Mouse (Mus musculus) bone marrow macrophage, adult 2 months (primary cell): ENCODE results near the gene Med26. TPM values are rescaled to one million over a fixed set of nuclear protein-coding genes. Genes with fewer than 3 reads are reported as not detected.

Experiments used
- H3K27ac ChIP-seq: 2 replicates; pipeline ENCODE4 v1.5.1; 2012; ENCODE audit warnings: low read depth, low read length; ENCODE audit not compliant: insufficient read depth
- H3K4me1 ChIP-seq: 2 replicates; pipeline ENCODE4 v1.6.1; 2012; ENCODE audit warnings: low read length; ENCODE audit not compliant: control insufficient read depth, insufficient read depth
- H3K4me3 ChIP-seq: 2 replicates; pipeline ENCODE4 v1.5.1; 2012; ENCODE audit warnings: mild to moderate bottlenecking, low read length, moderate library complexity; ENCODE audit not compliant: insufficient read depth
- CTCF ChIP-seq: IDR thresholded peaks from 2 replicates; pipeline ENCODE4 v1.5.1; 2012; ENCODE audit warnings: low read depth, mild to moderate bottlenecking, low read length, moderate library complexity
- POLR2A ChIP-seq: IDR thresholded peaks from 2 replicates; pipeline ENCODE4 v1.6.1; 2012; ENCODE audit warnings: mild to moderate bottlenecking, low read depth, low read length, borderline replicate concordance
- polyA plus RNA-seq: library from polyadenylated mRNA; stranded (reverse); fragments of >200 nt; gene quantifications from 2 replicates; pipeline ENCODE4 v1.2.4, GENCODE M21; 2012; ENCODE audit not compliant: missing spikeins, insufficient read depth, insufficient read length

Gene Med26
- polyA plus RNA-seq = 7.5 and 7.8 TPM in 2 replicates

DNA sequence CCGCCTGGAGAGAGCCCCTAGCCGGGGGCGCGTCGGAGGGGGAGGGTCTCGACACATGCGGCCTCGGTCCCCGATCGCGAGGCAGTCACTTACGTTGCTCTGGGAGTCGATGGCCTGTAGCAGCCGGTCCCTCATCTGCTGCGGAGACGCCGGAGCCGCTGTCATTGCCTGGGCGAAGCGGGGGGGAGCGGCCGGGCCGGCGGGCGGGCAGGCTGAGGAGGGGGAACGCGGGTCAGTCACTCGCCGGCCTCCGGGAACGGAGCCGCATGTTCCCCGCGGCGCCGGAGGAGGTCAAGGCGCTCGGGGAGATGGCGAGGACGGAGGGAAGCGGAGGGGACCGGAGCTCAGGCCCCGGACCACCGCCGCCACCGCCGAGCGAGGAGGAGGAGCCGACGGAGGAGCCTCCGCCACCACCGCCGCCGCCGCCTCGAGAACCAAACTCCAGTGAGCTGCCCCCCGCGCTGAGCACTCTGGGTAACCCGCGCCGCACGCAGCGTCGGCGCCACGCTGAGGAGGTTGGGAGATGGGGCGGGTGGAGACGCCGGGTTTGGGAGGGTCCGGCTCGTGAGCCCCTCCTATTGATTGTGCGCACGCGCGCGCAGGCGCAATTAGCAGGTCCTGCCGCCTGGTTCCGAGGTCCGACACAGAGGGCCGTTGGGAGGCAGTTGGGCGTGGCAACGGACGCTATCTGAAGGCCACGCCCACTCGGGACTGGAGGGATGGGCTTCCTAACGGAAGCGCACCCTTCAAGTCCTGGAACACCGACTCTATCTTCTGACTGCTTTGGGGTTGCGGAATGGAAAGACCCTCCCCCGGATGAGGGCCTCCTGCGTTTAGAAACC lies at the start of gene Med26:
Gene Med26, minus strand, starts transcription at position 469 of the 842 bp plus-strand sequence.
- H3K4me3 ChIP-seq = peak within 1 kb of the TSS; percentile 91
- H3K4me1 ChIP-seq = peaks cover 8% of the 10 kb centered on the region
- H3K27ac ChIP-seq = peak within 1 kb of the TSS; percentile 84
- TF ChIP-seq POLR2A (no peak), CTCF (no peak)

DNA sequence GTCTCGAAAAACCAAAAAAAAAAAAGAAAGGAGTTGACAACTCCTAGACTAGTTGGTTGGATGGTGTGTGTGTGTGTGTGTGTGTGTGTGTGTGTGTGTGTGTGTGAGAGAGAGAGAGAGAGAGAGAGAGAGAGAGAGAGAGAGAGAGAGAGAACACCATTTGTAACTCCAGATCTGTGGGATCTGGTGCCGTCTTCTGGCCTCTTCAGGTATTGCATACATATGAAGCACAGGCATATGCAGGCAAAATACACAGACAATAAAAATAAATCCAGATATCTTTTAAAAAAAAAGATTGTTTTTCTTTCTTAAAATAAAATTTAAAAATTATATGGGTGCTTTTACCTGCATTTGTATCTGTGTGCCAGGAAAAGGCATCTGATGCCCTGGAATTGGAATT lies 42.1 kb upstream of the Med26 start:
- TF ChIP-seq CTCF (no peak), POLR2A (no peak)
- H3K4me3 ChIP-seq = no peak overlapping the region
- peaks cover 25% of the 10 kb centered on the region for H3K4me1 ChIP-seq
- no peak overlapping the region for H3K27ac ChIP-seq

DNA sequence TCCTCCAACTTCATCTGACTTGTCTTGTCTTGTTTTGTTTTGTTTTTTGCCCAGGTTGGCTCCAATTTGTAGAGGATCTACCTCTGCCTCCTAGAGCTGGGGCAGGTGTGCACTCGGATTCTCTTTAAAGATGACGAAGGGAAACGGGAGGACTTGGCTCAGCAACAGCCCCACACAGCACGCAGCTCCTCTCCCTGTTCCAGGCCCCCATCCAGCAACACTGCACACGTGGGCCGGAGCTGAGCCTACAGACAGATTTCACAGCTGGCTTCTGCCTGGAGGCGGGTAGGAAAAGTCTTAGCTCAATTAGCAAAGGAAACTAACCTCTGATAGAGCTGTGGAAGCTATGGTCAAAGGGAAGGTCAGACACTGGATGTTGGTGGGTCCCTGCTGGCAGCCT lies 41.2 kb upstream of the Med26 start:
- H3K4me3 ChIP-seq = no peak overlapping the region
- TF ChIP-seq POLR2A (no peak), CTCF (no peak)
- no peak overlapping the region for H3K27ac ChIP-seq
- peaks cover 32% of the 10 kb centered on the region for H3K4me1 ChIP-seq

DNA sequence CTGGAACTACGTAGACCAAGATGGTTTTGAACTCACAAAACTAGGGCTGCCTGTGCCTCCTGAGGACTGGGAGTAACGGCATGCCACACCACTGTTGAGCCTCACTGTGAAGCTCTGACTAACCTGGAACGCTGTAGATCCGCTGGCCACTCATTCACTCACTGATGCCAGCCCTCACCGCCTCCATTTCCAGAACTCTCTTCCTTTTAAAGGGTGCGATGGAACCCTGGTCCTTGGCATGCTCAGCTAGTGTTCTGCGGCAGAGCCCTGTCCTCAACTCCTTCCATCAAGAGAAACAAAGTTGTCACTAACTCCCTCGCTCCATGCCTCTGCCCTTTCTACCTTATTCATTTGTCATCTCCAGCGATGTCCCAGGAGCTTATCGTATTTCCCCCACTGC lies 40.8 kb upstream of the Med26 start:
- no peak overlapping the region for H3K27ac ChIP-seq
- TF ChIP-seq CTCF (no peak), POLR2A (no peak)
- H3K4me3 ChIP-seq = no peak overlapping the region
- H3K4me1 ChIP-seq = peaks cover 37% of the 10 kb centered on the region

DNA sequence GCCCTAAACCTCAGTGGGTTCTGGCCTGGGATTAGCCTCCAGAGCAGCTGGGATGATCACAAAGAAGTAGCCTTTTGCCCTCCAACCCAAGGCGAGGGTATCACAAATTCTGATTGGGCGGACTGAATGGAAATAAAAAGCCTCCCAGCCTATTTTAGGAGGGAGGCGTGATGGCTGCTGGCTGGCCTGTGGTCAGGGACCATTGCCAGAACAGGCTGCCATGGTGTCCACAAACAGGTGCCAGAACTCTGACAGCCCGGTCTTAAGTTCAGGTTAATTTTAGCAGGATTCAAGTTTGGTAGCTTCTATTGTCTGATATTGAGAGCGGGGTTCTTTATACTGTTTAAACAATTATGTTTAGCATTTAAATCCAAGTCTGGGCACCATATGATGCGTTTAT lies 39.7 kb upstream of the Med26 start:
- Histone ChIP-seq H3K4me3 (no peak overlapping the region), H3K4me1 (peaks cover 45% of the 10 kb centered on the region), H3K27ac (no peak overlapping the region)
- no peak for TF ChIP-seq CTCF
- TF ChIP-seq POLR2A = no peak

DNA sequence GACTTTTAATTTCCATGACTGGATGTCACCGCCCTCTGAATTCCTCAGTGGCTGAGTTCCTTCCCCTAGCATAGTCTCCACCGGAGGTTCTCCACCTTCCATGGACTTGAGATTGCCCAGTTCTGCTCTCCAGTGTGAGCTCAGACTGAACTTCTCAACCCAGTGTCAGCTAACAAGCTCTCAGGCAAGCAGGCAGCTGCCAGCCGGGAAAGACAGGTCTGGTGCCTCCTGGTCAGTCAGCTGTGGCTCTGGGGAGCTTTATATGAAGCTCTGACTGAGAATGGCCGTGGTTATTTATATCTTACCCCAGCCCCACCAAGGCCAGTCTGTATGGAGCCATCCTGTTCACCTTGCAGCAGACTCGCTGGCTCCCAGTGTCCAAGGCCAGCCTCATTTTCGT lies 36.3 kb upstream of the Med26 start:
- no peak overlapping the region for H3K4me3 ChIP-seq
- H3K27ac ChIP-seq = peak overlapping the region; percentile 97
- TF ChIP-seq CTCF = no peak
- TF ChIP-seq POLR2A = no peak
- H3K4me1 ChIP-seq = peaks cover 56% of the 10 kb centered on the region

DNA sequence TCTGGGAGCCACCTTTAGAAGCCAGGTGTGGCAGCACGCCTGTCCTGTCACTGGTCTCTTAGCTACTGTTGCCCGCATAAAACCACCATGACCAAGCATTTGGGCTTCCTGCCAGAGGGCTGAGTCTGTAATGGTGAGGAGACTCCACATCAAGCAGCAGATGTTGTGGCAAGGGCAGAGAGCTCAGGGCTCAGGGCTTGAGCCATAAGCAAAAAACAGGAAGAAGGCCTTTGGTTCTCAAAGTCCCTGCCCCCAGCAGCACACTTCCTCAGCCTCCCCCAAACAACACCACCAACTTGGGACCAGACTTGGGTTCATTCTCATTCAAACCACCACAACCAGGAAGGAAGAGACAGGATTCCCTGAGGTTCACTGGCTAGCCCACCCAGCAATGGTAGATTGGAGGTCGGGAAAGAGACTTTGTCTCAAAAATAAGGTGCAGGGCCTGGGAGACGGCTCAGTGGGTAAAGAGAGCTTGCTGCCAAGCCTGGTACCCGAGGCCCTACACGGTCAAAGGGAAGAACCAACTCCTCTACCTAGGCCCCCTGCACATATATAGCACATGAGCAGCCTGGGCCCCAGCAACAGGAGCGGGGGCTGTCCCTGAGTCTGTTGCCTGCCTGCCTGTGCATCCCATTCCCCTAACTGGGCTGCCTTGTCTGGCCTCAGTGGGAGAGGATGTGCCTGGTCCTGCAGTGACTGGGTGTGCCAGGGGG lies 35.1 kb upstream of the Med26 start:
- H3K27ac ChIP-seq = peak overlapping the region; percentile 97
- TF ChIP-seq CTCF (no peak), POLR2A (no peak)
- H3K4me1 ChIP-seq = peaks cover 56% of the 10 kb centered on the region

DNA sequence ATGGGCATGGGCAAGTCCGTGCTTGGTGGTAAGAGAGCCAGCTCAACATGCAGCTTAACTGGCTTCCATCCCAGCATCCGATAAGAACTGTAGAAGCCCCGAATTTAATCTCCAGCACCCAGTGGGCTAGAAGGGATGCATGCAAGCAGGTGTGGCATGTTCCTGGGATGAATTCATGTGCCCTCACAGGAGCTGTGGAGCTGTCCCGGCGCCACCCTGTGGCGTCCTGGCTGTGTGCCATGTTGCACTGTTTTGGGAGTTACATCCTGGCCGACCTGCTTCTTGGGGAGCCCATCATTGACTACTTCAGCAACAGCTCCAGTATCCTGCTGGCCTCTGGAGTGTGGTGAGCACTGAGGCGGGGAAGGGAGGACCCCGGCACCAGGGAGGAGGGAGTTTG lies 31.3 kb upstream of the Med26 start:
- TF ChIP-seq CTCF = no peak
- no peak for TF ChIP-seq POLR2A

More for the DNA sequence above, 35.1 kb upstream of the Med26 start:
- H3K4me3 ChIP-seq = no peak overlapping the region

DNA sequence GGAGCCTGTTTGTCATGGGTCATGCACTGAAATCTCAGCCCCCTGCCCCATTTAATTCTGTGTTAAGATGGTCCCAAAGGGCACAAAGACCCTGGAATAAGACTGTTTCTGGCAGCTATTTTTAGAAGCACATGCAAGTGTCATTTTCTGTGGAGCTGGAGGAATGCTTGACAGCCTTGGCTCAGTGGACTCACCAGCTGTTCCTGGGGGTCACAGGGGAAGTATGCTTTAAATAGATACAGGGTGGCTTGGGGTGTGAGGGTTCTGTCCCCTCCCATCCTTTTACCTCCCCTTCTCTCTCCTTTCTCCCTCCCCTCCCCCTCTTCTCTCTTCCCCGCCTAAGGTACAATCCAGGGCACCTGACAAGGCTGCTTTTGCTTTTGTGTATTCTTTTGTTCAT lies 29.9 kb upstream of the Med26 start:
- TF ChIP-seq CTCF (no peak), POLR2A (no peak)
- Histone ChIP-seq H3K27ac (no peak overlapping the region), H3K4me1 (peaks cover 12% of the 10 kb centered on the region), H3K4me3 (no peak overlapping the region)

More for the DNA sequence above, 31.3 kb upstream of the Med26 start:
- H3K27ac ChIP-seq = no peak overlapping the region
- H3K4me3 ChIP-seq = no peak overlapping the region
- peaks cover 25% of the 10 kb centered on the region for H3K4me1 ChIP-seq

DNA sequence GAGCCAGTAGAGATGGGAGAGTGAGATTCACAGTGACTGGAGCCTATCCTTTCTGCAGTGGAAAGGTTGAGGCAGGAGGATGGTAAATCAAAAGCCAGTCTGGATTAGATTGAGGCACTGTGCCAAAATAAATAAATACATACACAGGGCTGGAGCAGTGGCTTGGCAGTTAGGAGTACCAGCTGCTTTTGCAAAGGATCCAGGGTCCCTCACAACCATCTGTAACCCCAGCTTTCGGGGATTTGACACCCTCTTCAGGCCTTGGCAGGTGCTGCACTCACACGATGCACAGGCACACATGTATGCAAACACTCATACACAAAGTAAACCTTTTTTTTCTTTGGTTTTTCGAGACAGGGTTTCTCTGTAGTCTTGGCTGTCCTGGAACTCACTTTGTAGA lies 29.2 kb upstream of the Med26 start:
- H3K27ac ChIP-seq = no peak overlapping the region
- H3K4me3 ChIP-seq = no peak overlapping the region
- no peak for TF ChIP-seq POLR2A
- no peak for TF ChIP-seq CTCF
- H3K4me1 ChIP-seq = peaks cover 9% of the 10 kb centered on the region
